Mouse (Mus musculus) intestine, postnatal 0 days (tissue): Measurements from ENCODE around the gene Larp1b. TPM values are rescaled to one million over a fixed set of nuclear protein-coding genes. Genes with fewer than 3 reads are reported as not detected.

Experiments used
- ATAC-seq: fragments of 200-750 bp; cut with Nextera tagmentation; 2 replicates; pipeline ENCODE4 v1.8.0; 2017; ENCODE audit warnings: mild to moderate bottlenecking, moderate TSS enrichment, moderate library complexity
- H3K27ac ChIP-seq: fragments of 300-500 bp; sonication (generic); 2 replicates; pipeline ENCODE4 v1.5.1; 2014; ENCODE audit warnings: mild to moderate bottlenecking, low read depth, low read length, moderate library complexity
- H3K27me3 ChIP-seq: fragments of 300-500 bp; sonication (generic); replicated peaks from 2 replicates; pipeline ENCODE4 v1.6.1; 2014; ENCODE audit warnings: low read length, mixed read lengths; ENCODE audit not compliant: control insufficient read depth, insufficient read depth
- H3K36me3 ChIP-seq: fragments of 300-500 bp; sonication (generic); 2 replicates; pipeline ENCODE4 v1.6.1; 2014; ENCODE audit warnings: mild to moderate bottlenecking, moderate library complexity; ENCODE audit not compliant: control insufficient read depth, insufficient read depth
- H3K4me1 ChIP-seq: fragments of 300-500 bp; sonication (generic); replicated peaks from 2 replicates; pipeline ENCODE4 v1.6.1; 2014; ENCODE audit warnings: antibody characterized with exemption, low read length, mixed read lengths; ENCODE audit not compliant: control insufficient read depth, insufficient read depth
- H3K4me2 ChIP-seq: fragments of 300-500 bp; sonication (generic); replicated peaks from 2 replicates; pipeline ENCODE4 v1.6.1; 2014; ENCODE audit warnings: low read depth, mild to moderate bottlenecking, moderate library complexity
- H3K4me3 ChIP-seq: fragments of 300-500 bp; sonication (generic); 2 replicates; pipeline ENCODE4 v1.5.1; 2014; ENCODE audit warnings: low read depth, low read length
- H3K9ac ChIP-seq: fragments of 300-500 bp; sonication (generic); 2 replicates; pipeline ENCODE4 v1.6.1; 2014; ENCODE audit warnings: mild to moderate bottlenecking, low read depth, low read length
- H3K9me3 ChIP-seq: fragments of 300-500 bp; sonication (generic); 2 replicates; pipeline ENCODE4 v1.6.1; 2016; ENCODE audit warnings: mixed run types; ENCODE audit not compliant: control insufficient read depth
- CTCF ChIP-seq: sonication (generic); IDR thresholded peaks from 2 replicates; pipeline ENCODE4 v1.5.1; 2016; ENCODE audit warnings: low read depth, mild to moderate bottlenecking, control low read depth, antibody characterized with exemption, moderate library complexity
- WGBS: fragments of 180-500 bp; shearing (Covaris S2); extraction: QIAGEN DNeasy Blood & Tissue Kit; methylation state at CpG from one replicate; pipeline ENCODE4 v1.1.7; 2014; 5-methylcytosine and 5-hydroxymethylcytosine counted together
- polyA plus RNA-seq: library from polyadenylated mRNA; unstranded; fragments of >200 nt; fragmentation: Nextera tagmentation; extraction: Ambion mirVana; gene quantifications from 2 replicates; pipeline ENCODE4 v1.2.1, GENCODE M21; 2015

The Larp1b gene
- polyA plus RNA-seq, 1 experiment from 2014 or later = 24.9 TPM

DNA sequence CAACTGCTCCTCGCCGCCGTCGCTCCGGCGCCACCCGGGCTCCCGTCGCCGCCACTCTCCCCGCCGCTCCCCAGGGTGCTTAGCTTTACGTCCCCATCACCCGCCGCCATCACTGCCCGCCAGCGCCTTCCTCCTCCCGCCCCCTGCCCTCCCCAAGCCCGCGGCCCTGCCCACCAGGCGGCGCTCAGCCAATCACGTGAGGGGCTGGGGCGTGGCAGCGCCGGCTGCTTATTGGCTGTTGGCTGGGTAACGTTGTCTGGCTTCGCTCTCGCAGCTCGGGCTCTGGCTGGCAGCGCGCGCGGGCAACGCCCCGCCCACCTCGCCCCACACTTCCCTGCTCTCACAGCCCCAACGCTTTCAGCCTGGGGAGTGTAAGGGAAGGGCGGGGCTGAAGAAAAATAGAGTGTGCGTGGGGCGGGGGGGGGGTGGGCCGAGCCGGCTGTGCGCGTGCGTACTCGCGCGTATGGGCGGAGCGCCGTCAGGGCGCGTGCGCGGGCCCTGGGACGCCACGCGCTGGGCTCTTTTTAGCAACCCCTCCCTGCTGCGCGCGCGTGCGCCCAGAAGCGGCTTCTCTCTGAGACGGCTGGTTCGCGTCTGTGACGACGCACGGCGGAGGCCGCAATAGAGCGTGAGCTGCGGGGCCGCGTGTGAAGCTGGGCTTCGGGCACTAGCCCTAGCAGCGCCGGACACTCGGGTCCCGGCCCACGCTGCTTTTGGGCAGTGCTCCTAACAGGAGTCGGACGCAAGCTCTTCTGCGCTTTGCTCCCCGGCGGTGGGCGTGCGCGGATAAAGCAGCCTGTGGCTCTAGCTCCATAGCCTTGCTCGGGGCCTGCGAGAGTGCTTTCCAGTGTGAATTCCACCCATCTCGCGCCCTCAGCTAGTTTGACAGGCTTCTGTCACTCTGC is 133.5 kb downstream of the Larp1b start, which contains the start of gene Pgrmc2:
Gene Pgrmc2, minus strand, starts transcription at position 162 of the 905 bp plus-strand sequence.
- under 1% methylated on average over 90 of the region's 95 CpGs for WGBS
- peak within 1 kb of the TSS; percentile 83 for H3K9ac ChIP-seq
- no peaks in the 10 kb centered on the region for H3K9me3 ChIP-seq
- peak; percentile 63 for TF ChIP-seq CTCF
- peak within 1 kb of the TSS; percentile 76 for H3K4me3 ChIP-seq
- no peaks in the 10 kb centered on the region for H3K27me3 ChIP-seq
- peak; percentile 98 for ATAC-seq
- H3K27ac ChIP-seq = peak within 1 kb of the TSS; percentile 91
- no peaks in the 10 kb centered on the region for H3K36me3 ChIP-seq
- H3K4me1 ChIP-seq = no peaks in the 10 kb centered on the region
- H3K4me2 ChIP-seq = peak within 1 kb of the TSS; percentile 89

DNA sequence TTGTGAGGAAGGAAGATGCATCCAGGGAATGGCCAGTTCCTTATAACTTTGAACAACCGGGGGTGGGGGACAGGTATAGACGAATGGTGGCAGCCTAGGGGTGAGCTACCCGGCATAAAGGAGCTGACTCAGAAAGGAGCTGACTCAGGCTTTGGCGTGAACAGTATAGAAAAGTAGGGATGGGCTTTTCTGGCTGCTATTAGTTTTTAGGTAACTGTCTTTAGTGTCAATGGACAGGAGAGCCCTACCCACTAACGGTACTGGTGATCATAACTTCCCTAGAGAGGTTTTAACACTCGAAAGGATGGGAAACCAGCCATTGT is 134.1 kb downstream of the Larp1b start:
- Histone ChIP-seq H3K4me2 (peak overlapping the region; percentile 89), H3K27ac (peak overlapping the region; percentile 90), H3K9ac (peak overlapping the region; percentile 68), H3K27me3 (no peaks in the 10 kb centered on the region), H3K9me3 (no peaks in the 10 kb centered on the region), H3K4me3 (peak overlapping the region; percentile 76), H3K36me3 (no peaks in the 10 kb centered on the region), H3K4me1 (no peaks in the 10 kb centered on the region)
- no peak for TF ChIP-seq CTCF
- WGBS = 1% methylated on average over 6 of the region's 6 CpGs
- peak; percentile 5 for ATAC-seq

DNA sequence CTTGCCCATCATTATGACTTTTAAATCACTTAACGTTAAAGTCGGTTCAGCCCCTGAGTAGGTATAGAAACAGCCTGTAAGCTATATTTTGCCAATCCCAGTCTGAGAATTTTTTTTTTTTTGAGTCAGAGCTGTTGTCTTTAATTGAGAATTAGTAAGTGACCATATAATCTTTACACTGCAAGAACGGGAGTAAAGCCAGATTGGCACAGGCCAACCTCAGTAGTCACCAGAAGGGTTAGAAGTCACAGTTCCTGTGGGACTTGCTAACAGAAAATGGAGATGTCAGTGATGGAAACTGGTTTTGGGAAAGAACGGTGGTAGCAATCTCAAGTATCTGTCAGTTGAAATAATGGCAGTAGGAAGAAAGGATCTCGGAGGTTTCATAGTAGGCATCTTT is 134.8 kb downstream of the Larp1b start:
- ATAC-seq = no peak
- H3K9ac ChIP-seq = no peak overlapping the region
- peak overlapping the region; percentile 89; the same call in 1 of the 2 replicates for H3K4me2 ChIP-seq
- no peak overlapping the region for H3K4me3 ChIP-seq
- H3K36me3 ChIP-seq = no peaks in the 10 kb centered on the region
- no peaks in the 10 kb centered on the region for H3K4me1 ChIP-seq
- H3K27me3 ChIP-seq = no peaks in the 10 kb centered on the region
- 82% methylated on average over 5 of the region's 5 CpGs for WGBS
- H3K27ac ChIP-seq = no peak overlapping the region
- no peaks in the 10 kb centered on the region for H3K9me3 ChIP-seq
- TF ChIP-seq CTCF = no peak

GRCm38 (mm10) chr3:41087071-41087470 is 137.4 kb downstream of the Larp1b start:
- Histone ChIP-seq H3K4me3 (no peak overlapping the region), H3K36me3 (no peaks in the 10 kb centered on the region), H3K27ac (no peak overlapping the region), H3K9me3 (no peaks in the 10 kb centered on the region), H3K4me2 (no peak overlapping the region), H3K9ac (no peak overlapping the region), H3K4me1 (no peaks in the 10 kb centered on the region), H3K27me3 (no peaks in the 10 kb centered on the region)
- no peak for ATAC-seq
- TF ChIP-seq CTCF = no peak

Other genes starting within 250 kb of the Larp1b start
- not detected in 2 replicates for gene Slc25a31, start 241.0 kb upstream of the Larp1b start, polyA plus RNA-seq
- 8.4 and 9.2 TPM in 2 replicates for gene Hspa4l, start 205.3 kb upstream of the Larp1b start, polyA plus RNA-seq
- gene Plk4, start 149.8 kb upstream of the Larp1b start, polyA plus RNA-seq = 9.1 and 10.9 TPM in 2 replicates
- 7.8 and 9.1 TPM in 2 replicates for gene Mfsd8, start 102.9 kb upstream of the Larp1b start, polyA plus RNA-seq
- 10.3 and 11.9 TPM in 2 replicates for gene Abhd18, start 102.9 kb upstream of the Larp1b start, polyA plus RNA-seq
- gene 1700034I23Rik, start 47.3 kb upstream of the Larp1b start, polyA plus RNA-seq = 0.18 TPM in 2 replicates
- 95.8 and 96.2 TPM in 2 replicates for gene Pgrmc2, start 133.2 kb downstream of the Larp1b start, polyA plus RNA-seq